Mouse (Mus musculus) 3T3-L1 (cell line): ENCODE measurements at regions not wholly inside any gene's neighbourhood (a gene's known extent, or its start where the extent isn't known, plus 50 kb on each side); places are given as distances from the start of the nearest gene placed in this dataset.

Experiments used
- DNase-seq: peaks from one replicate; pipeline ENCODE4 v3.0.0-alpha.2; 2015; ENCODE audit warnings: low read depth, low spot score

DNA sequence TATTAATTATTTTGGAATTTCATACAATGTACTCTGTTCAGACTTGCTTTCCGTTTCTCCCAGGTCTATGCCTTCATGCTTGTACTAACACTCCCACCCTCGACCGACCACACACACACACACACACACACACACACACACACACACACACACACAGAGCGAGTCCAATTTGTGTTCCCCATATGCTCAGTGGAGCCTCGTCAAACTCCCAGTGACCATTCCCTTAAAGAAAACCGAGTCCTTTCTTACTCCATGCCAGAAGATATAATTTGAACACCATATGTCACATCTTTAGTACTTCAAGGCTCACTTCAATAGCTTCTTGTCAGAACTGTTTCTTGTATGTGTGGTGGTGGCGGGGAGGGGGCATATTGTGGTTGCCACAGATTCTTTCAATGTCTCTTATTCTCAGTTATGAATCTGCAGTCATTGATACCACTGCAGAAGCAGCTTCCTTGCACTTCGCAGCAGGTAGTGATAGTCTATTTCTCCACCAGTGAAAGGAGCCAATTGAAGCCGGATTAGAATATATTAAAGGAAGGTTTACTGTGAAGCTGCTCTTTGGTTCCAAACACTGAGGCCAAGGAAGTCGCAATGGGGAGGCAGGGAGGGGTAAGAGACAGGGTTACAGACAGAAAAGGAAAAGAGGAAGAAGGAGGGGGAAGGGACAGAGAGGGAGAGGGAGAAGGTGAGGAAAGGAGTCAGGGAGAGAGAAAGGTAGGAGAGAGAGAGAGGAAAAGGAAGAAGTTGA is 672.3 kb downstream of the Vgll3 start:
- no peak for DNase-seq

DNA sequence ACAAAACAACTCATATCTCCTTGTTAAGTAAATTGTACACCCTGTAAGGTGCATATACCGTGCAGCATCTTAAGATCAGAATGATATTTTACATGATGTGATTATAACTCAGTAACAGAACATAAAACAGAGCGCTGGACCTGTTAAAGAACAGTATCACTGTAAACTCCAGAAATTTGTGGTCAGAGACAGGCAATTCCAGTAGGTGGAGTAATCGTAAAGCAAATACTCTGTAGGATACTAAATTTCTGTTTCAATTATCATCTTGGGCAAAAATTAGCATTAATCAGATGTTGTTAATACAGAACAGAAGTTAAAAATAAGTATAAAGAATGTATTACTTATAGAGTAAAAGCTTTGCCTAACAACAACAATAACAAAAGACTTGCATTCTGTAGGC is 680.5 kb downstream of the Vgll3 start:
- DNase-seq = peak; percentile 6
